Mouse (Mus musculus) embryonic fibroblast, embryonic 13.5 days (primary cell): ENCODE results near the gene Fgf2.

ENCODE experiments used
- CTCF ChIP-seq: IDR thresholded peaks from 2 replicates; pipeline ENCODE4 v1.5.1; 2011; ENCODE audit warnings: mild to moderate bottlenecking, control low read depth, low read length, moderate library complexity, borderline replicate concordance; ENCODE audit not compliant: insufficient read depth
- POLR2A ChIP-seq: IDR thresholded peaks from 2 replicates; pipeline ENCODE4 v1.6.1; 2011; ENCODE audit warnings: low read depth, mild to moderate bottlenecking, control low read depth, low read length, moderate library complexity

- TF ChIP-seq CTCF: peak; percentile 54; the same call in 1 of the 2 replicates
- TF ChIP-seq POLR2A: no peak
These were observed 7.0 kb upstream of the Fgf2 start for GRCm38 (mm10) chr3:37341110-37341509.
